Mouse (Mus musculus): ENCODE measurements around the gene Tmem120b. TPM values are rescaled to one million over a fixed set of nuclear protein-coding genes. Genes with fewer than 3 reads are reported as not detected.

Tmem120b gene
- polyA plus RNA-seq, 1 experiment from 2014 or later, result 11.8 TPM

DNA sequence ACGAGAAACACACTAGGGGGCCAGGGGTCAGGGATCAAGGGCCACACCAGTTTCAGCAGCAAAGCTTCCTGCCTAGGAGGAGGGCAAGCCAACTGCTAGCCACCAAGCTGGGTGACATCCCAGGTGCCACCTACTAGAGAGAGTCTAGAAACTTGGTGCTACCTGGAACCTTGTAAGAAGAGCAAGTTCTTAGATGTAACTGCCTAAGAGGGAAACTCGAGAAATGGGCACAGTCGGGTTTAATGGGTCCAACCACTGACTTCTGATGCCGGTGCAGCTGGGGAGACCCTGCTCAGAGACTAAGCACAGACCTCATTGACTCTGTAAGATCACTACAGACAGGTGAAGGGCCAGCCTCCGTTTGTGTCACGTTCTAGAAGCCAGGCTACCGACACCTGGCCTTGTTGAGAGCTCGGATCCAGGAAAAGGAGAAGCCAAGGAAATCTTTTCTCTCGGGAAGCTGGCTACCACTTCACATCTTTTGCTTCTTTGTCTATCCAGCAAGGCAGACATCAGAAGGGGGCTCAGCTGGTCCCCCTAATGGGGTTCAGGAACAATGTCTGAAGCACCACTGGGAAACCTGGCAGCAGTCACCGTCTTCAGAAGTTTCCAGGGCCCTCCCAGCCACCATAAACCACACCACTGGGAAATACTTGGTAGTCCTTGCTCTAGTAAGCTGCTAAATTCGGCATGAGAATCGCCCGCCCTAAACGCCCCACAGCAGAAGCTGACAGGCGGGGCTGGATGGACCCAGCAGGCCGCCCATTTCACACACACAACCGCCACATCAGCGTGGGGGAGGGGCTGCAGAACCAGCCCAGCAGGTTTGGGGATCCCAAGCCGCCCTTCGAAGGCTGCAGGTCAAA is 69.1 kb downstream of the Tmem120b start:
- Histone ChIP-seq H3K27me3 (replicated peaks) (no peaks in the 10 kb centered on the region), H3K36me3 (peaks cover 8% of the 10 kb centered on the region), H3K9me3 (no peaks in the 10 kb centered on the region), H3K9ac (peak overlapping the region; percentile 100), H3K4me2 (peak overlapping the region; percentile 86), H3K4me3 (peak overlapping the region; percentile 96), H3K4me1 (peaks cover 72% of the 10 kb centered on the region), H3K27ac (replicated peaks) (peak overlapping the region; percentile 100)
- ATAC-seq (ENCODE audit: extremely low read depth, insufficient number of reproducible peaks, low FRiP score, low TSS enrichment), result no peak
- 3% methylated on average over 20 of the region's 20 CpGs for WGBS

DNA sequence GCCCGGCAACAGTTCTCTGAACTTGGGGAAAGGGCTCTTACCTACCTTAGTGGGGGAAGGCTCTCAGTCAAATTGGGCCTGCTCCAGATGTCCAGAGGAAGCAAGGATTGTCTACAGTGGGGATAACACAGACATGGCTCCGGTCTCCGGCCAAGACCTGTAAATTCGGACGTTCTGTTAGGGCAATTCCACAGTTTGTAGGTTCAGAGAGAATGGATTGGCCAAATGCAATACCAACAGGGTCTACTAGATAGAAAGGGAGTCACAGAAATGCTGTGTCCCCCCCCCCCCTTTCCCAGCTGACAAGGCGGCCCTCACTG is 69.7 kb downstream of the Tmem120b start:
- H3K4me3 ChIP-seq, result peak overlapping the region; percentile 96
- peaks cover 8% of the 10 kb centered on the region for H3K36me3 ChIP-seq
- no peak for ATAC-seq (ENCODE audit: extremely low read depth, insufficient number of reproducible peaks, low FRiP score, low TSS enrichment)
- under 1% methylated on average over 6 of the region's 6 CpGs for WGBS
- H3K4me1 ChIP-seq, result peaks cover 66% of the 10 kb centered on the region
- peak overlapping the region; percentile 100 for H3K27ac ChIP-seq (replicated peaks)
- no peaks in the 10 kb centered on the region for H3K9me3 ChIP-seq
- peak overlapping the region; percentile 100 for H3K9ac ChIP-seq
- peak overlapping the region; percentile 86 for H3K4me2 ChIP-seq
- no peaks in the 10 kb centered on the region for H3K27me3 ChIP-seq (replicated peaks)

DNA sequence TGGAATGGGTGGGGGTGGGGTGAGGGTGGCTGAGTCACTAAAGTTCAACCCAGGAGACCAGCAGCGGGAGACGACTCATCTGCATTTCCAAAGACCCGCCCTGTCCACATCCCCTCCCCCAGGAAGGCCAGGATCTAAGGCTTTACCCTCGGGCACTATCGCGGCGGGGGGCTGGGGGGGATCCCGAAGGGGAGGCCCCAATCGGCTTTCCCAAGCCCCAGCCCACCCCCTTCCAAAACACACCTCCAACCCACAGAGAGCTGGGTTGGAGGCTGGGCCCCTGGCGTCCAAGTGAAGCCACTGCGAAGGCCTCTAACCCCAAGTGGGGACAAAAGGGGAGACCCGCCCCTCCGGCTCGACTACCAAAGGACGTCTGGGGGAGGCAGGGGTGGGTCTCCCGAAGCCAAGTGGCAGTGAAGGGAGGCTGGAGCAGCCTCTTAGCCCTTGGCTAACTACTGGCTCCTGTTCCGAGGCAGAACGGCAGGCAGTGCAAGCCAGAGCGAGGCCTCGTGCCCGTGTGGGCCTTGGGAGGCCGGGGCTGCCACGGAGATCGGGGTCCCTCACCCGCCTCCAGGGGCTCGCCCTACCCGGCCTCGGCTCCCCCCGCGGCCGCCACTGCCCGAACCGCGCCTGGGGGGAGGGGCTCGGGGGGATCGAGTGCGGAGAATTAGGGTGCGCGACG is 70.2 kb downstream of the Tmem120b start:
- H3K4me1 ChIP-seq, result peaks cover 62% of the 10 kb centered on the region
- peak overlapping the region; percentile 100 for H3K9ac ChIP-seq
- WGBS, result 1% methylated on average over 38 of the region's 40 CpGs
- H3K9me3 ChIP-seq, result no peaks in the 10 kb centered on the region
- H3K36me3 ChIP-seq, result peaks cover 8% of the 10 kb centered on the region
- 0 out of 2 replicates have a peak, but pooled peaks have one; percentile 9 for ATAC-seq (ENCODE audit: extremely low read depth, insufficient number of reproducible peaks, low FRiP score, low TSS enrichment)
- H3K4me3 ChIP-seq, result peak overlapping the region; percentile 96
- peak overlapping the region; percentile 100 for H3K27ac ChIP-seq (replicated peaks)
- H3K4me2 ChIP-seq, result peak overlapping the region; percentile 86
- H3K27me3 ChIP-seq (replicated peaks), result no peaks in the 10 kb centered on the region

DNA sequence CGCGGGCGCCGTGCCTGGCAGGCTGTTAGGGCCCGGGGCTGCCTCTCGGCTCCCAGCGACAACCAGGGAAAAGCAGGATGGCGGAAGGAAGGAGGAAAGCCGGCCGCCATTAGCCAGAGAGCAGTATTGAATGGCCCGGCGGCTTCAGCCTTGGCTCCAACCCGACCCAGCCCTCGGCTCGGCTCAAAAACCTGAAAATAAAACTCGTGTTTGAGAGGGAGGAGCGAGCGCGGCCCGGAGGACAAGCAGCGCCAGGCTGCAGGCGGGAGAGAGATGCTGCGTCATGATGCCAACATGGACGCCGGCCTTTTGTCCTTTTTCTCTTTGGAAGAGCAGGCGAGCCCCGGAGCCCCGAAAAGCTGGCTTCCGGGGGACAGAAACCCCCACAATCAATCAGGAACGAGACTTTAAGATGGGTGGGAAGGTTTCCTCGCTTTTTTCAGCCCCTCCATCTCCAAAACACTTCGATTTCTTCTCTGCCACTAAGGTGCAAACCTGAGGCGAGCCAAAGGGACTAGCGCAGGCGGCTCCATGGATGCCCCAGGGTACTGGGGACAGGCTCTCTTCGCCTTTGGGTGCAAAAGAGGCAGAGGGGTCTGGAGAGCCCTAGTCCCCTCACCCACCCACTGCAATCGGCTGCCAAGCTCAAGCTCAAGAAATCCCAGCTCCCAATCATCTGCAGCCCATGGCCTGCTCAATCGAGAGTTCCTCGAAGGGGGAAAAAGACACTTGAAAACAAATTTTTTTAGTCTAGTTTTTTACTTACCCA is 70.9 kb downstream of the Tmem120b start:
- H3K4me2 ChIP-seq, result peak overlapping the region; percentile 86
- H3K9me3 ChIP-seq, result no peaks in the 10 kb centered on the region
- H3K27ac ChIP-seq (replicated peaks), result peak overlapping the region; percentile 100
- no peaks in the 10 kb centered on the region for H3K27me3 ChIP-seq (replicated peaks)
- peaks cover 62% of the 10 kb centered on the region for H3K4me1 ChIP-seq
- ATAC-seq (ENCODE audit: extremely low read depth, insufficient number of reproducible peaks, low FRiP score, low TSS enrichment), result no peak
- peak overlapping the region; percentile 96 for H3K4me3 ChIP-seq
- H3K9ac ChIP-seq, result peak overlapping the region; percentile 100
- peaks cover 4% of the 10 kb centered on the region; the same call in 1 of the 2 replicates for H3K36me3 ChIP-seq
- under 1% methylated on average over 35 of the region's 39 CpGs for WGBS

DNA sequence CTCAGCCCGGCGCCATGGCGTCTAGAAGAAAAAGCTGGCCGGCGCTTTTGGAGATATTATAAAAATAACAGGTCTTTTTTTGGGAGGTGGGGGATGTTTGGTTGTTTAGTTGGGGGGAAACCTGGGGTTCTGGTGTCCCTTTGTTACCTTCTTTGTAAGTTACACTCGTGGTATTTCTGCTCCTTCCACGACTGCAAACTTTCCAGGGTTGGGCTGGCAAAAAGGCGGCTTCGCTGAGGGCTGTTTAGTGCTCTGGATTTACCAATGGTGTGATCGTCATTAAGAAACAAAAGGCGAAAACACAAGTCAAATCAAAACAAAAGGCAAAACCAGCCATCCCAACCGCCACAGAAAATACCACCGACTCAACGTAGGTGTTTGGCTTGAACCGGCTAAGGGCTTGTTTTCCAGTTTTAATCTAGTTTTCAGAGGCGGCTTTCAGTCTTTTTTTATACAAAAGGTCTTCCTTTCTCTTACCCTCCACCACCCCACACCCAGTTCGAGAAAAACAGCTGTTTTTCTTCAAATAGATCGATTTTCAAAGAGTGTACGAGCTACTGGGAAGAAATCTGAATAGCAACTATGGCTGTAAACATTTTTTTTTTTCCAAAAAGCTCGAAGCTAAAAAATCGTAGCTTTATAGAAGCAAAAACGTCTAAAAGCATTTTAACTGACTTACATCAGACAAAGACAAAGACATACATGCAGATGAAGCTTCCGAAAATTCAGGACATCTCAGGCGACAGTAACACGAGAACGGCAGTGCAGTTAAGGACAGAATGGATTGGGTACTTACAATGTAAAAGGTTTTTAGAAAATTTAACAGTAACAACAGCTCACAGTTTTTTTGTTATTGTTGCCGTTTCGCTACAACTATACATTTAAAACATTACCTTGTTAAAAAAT is 71.8 kb downstream of the Tmem120b start:
- Histone ChIP-seq H3K4me1 (peaks cover 62% of the 10 kb centered on the region), H3K36me3 (peaks cover 6% of the 10 kb centered on the region; the same call in 1 of the 2 replicates), H3K9ac (peak overlapping the region; percentile 100), H3K4me2 (peak overlapping the region; percentile 86), H3K27me3 (replicated peaks) (no peaks in the 10 kb centered on the region), H3K9me3 (no peaks in the 10 kb centered on the region), H3K4me3 (peak overlapping the region; percentile 96), H3K27ac (replicated peaks) (peak overlapping the region; percentile 100)
- ATAC-seq (ENCODE audit: extremely low read depth, insufficient number of reproducible peaks, low FRiP score, low TSS enrichment), result no peak
- WGBS, result 2% methylated on average over 28 of the region's 28 CpGs

DNA sequence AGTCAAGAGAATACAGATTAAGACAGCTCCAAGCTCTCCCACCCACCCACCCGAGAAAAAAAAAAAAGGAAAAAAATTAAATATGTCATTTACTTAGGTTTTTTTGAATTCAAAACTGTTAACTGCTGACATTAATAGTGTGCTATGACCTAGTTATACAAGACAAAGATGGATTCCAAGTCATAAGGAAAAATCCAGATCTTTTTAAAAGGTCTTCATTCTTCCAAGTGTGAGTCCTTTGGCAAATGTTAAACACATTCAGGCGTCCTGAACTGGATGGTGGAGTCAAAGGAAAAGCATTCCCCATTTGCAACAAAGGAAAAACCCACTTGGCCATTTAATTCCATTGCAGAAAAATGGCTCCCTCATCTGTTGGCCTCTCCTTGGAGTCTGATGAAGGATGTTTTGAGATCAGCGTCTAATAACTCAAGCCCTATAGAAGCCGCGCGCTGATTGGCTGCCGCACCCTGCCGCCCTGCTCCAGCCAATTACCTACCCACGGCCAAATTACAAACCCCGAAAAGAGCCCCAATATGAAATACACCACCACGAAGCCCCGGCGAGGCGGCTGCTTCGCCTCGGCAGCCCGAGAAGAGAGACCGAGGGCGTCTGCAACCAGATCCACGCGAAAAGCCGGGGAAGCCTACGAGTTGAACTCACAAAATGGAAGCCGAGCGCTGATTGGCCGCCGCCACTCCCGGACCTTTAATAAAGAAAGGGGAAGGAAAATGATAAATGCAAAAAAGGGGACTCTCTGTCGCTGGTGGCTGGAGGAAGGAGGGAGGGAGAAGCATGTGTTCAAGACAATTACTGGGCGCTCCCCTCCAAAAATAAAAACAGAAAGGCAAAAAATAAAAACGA is 72.7 kb downstream of the Tmem120b start:
- H3K9me3 ChIP-seq, result no peaks in the 10 kb centered on the region
- peaks cover 62% of the 10 kb centered on the region for H3K4me1 ChIP-seq
- peak overlapping the region; percentile 86 for H3K4me2 ChIP-seq
- ATAC-seq (ENCODE audit: extremely low read depth, insufficient number of reproducible peaks, low FRiP score, low TSS enrichment), result peak; percentile 11; the same call in 1 of the 2 replicates
- 0% methylated on average over 31 of the region's 31 CpGs for WGBS
- H3K9ac ChIP-seq, result peak overlapping the region; percentile 100
- H3K27ac ChIP-seq (replicated peaks), result peak overlapping the region; percentile 100
- peak overlapping the region; percentile 96 for H3K4me3 ChIP-seq
- H3K36me3 ChIP-seq, result peaks cover 15% of the 10 kb centered on the region
- no peaks in the 10 kb centered on the region for H3K27me3 ChIP-seq (replicated peaks)

DNA sequence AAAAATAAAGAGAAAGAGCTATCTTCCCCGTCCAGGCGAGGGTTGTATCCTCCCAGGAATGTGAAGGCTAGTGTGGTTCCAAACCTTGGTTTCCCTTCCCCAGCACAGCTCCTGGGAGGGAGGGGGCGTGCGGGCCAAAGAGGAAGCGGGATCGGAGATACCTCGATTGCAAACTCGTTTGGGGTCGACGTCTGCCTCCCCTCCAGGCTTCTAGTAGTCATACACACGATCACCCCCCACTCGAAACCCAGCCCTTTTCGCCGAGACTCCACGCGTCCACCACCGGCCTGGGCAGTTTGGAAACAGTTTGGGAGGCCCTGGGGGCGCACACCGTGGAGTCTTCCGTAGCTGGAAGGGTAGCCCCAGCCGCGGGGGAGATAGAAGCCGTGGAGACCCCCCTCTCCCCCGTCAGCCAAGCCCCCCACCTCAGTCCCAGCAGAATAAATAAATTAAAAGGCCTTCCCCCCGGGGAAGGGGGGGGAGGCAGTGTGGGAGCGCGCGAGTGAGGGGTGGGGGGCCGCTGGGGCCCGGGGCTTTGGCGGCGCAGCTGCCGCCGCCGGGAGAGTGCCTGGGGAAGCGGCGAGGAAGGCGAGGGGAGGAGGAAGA is 73.4 kb downstream of the Tmem120b start:
- H3K9ac ChIP-seq, result peak overlapping the region; percentile 100
- no peak for ATAC-seq (ENCODE audit: extremely low read depth, insufficient number of reproducible peaks, low FRiP score, low TSS enrichment)
- H3K9me3 ChIP-seq, result no peaks in the 10 kb centered on the region
- no peaks in the 10 kb centered on the region for H3K27me3 ChIP-seq (replicated peaks)
- under 1% methylated on average over 37 of the region's 38 CpGs for WGBS
- H3K4me3 ChIP-seq, result peak overlapping the region; percentile 96
- H3K4me1 ChIP-seq, result peaks cover 62% of the 10 kb centered on the region
- peak overlapping the region; percentile 86 for H3K4me2 ChIP-seq
- peak overlapping the region; percentile 100 for H3K27ac ChIP-seq (replicated peaks)
- H3K36me3 ChIP-seq, result peaks cover 22% of the 10 kb centered on the region

DNA sequence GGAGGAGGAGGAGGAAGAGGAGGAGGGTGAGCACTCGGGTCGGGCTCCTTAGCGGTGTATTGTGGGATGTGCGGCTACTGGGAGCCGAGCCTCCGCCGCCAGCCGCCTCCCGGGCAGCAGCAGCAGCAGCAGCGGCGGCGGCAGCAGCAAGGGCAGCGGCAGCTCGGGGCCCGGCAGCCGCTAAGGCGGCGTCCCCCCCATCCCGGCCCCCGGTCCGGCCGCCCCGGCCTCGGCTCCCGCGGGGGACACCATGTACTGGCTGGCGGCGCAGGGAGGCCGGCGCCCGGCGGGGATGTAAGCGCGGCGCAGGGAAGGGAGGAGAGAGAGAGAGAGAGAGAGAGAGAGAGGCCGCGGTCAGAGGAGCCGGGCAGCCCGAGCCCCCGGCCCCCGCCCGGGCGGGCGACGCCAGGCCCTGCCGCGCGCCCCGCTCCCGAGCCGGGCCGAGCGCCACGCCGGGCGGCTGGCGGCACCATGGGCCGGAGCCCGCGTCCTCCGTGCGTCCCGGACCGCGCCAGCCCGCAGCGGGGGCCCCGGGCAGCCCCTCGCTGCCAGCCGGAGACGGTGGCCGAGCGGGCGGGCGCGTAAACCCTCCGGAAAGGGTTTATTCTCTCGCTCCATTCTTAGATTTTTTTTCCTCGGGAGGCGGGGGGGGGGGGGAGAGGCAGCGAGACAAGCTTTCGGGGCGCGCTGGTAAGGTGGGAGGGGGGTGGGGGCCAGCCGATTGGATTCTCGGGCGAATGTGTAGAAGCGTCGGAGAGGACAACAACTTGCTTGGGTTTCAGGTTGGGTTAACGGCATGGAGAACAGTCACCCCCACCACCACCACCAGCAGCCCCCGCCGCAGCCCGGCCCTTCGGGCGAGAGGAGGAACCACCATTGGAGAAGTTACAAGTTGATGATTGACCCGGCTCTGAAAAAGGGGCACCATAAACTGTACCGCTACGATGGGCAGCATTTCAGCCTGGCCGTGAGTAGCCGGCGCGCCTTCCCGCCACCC is 74.2 kb downstream of the Tmem120b start, which contains the start of gene Setd1b:
Gene Setd1b, plus strand, starts transcription at position 33 of the 997 bp plus-strand sequence.
- Histone ChIP-seq H3K27me3 (replicated peaks) (no peaks in the 10 kb centered on the region), H3K9ac (peak within 1 kb of the TSS; percentile 100), H3K4me3 (peak within 1 kb of the TSS; percentile 96), H3K9me3 (no peaks in the 10 kb centered on the region), H3K27ac (replicated peaks) (peak within 1 kb of the TSS; percentile 100), H3K4me1 (peaks cover 57% of the 10 kb centered on the region), H3K36me3 (peaks cover 30% of the 10 kb centered on the region), H3K4me2 (peak within 1 kb of the TSS; percentile 86)
- peak; percentile 14 for ATAC-seq (ENCODE audit: extremely low read depth, insufficient number of reproducible peaks, low FRiP score, low TSS enrichment)
- under 1% methylated on average over 61 of the region's 103 CpGs for WGBS
